21 mouse cellular contexts compared by ENCODE assay signal in the genomic region with DNA sequence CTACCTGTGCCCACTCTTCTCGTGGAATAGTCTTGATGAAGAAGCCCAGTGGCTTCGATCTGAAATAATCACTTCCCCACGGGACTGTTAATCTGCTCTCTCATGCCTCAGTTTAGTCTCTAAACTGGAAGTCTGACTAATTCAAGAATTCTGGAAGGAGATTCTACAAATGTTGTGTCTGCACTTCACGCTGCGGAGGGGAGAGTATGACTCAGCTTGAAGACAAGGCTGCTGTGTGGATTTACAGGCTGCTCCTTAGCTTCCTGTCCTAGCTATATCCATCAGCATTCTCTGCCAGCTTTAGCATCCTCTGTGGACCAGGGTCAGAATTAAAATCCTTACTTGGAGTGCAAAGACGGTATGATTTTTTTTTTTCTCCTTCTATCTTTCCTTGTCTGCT.
"Had no signal": no experiment of that assay in that cellular context is flagged by ENCODE, and none has a peak within 500 bp of the region (broad histone marks: within the 10 kb centered on the region; RNA-seq: fewer than 3 reads in every experiment).

No protein-coding gene starts in this region.

- H3K36me3 ChIP-seq: limb, embryonic 10.5 days; limb, embryonic 13.5 days; lung, embryonic 15.5 days; neural tube, embryonic 12.5 days; neural tube, embryonic 15.5 days had no signal

- ATAC-seq: liver, embryonic 12.5 days had no signal

- H3K4me2 ChIP-seq: limb, embryonic 13.5 days; liver, embryonic 12.5 days; liver, embryonic 15.5 days; lung, embryonic 15.5 days; neural tube, embryonic 12.5 days; neural tube, embryonic 15.5 days had no signal

- H3K9ac ChIP-seq: limb, embryonic 13.5 days; liver, embryonic 12.5 days; liver, embryonic 15.5 days; lung, embryonic 15.5 days; neural tube, embryonic 12.5 days; neural tube, embryonic 15.5 days had no signal

- DNase-seq: kidney, adult 9 months; kidney, postnatal 14 days; kidney, postnatal 4 days; liver; lung, adult 18-20 months; lung, postnatal 10 days; lung, postnatal 36 days; midbrain, embryonic 14.5 days; right cerebral cortex, postnatal 25 days; thymus, adult 2 months; thymus, postnatal 14 days; thymus, postnatal 4 days had no signal

- H3K27me3 ChIP-seq: limb, embryonic 13.5 days; liver, embryonic 12.5 days; liver, embryonic 15.5 days; lung, embryonic 15.5 days; megakaryocyte, embryonic 14.5 days; neural tube, embryonic 12.5 days; neural tube, embryonic 15.5 days had no signal

- H3K9me3 ChIP-seq: limb, embryonic 10.5 days; limb, embryonic 13.5 days; liver, embryonic 12.5 days; liver, embryonic 15.5 days; lung, embryonic 15.5 days; megakaryocyte, embryonic 14.5 days; midbrain, embryonic 10.5 days; neural tube, embryonic 12.5 days; neural tube, embryonic 15.5 days had no signal

- H3K4me1 ChIP-seq: lung, embryonic 15.5 days had no signal

- H3K4me3 ChIP-seq: limb, embryonic 10.5 days; limb, embryonic 13.5 days; liver, embryonic 12.5 days; liver, embryonic 15.5 days; lung, embryonic 15.5 days; midbrain, embryonic 10.5 days; neural tube, embryonic 12.5 days; neural tube, embryonic 15.5 days had no signal

- H3K27ac ChIP-seq: limb, embryonic 10.5 days; limb, embryonic 13.5 days; liver, embryonic 12.5 days; liver, embryonic 15.5 days; lung, embryonic 15.5 days; midbrain, embryonic 10.5 days; neural tube, embryonic 12.5 days; neural tube, embryonic 15.5 days had no signal
